Comparison of ENCODE assay signal across 10 mouse cellular contexts in the genomic region with DNA sequence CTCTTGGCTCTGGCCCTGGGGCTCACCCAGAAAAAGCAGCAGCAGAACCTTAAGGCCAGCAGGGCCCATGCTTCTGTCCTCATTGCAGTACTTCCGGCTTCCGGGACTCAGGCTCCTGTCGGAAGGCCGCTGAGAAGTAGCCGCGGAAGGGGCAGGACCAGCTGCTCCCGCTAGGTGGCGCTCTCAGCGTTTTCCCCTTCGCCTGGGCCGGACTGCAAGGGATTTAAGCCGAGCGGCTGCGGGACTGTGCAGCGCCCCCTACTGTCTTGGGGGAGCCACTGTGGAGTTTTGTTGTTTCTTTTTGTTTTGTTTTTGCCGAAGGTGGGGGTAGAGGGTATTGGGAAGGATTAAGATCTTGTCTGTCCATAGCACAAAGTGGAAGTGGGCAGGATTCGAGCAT. TPM values are rescaled to one million over a fixed set of nuclear protein-coding genes. Genes with fewer than 3 reads are reported as not detected.
DNase-seq lines count a peak whose midpoint lies in the region; ATAC-seq and TF ChIP-seq lines count a peak whose summit lies in the region.
"Had no signal": no experiment of that assay in that cellular context is flagged by ENCODE, and none has a peak within 500 bp of the region (broad histone marks: within the 10 kb centered on the region; RNA-seq: fewer than 3 reads in every experiment).

Gene Prss48, minus strand, starts transcription at position 69 of the 400 bp plus-strand sequence.

- H3K27me3 ChIP-seq in intestine, postnatal 0 days (replicated peaks; ENCODE audit: control insufficient read depth, insufficient read depth, low read length): no peaks in the 10 kb centered on the region
- no peaks in the 10 kb centered on the region for H3K27me3 ChIP-seq in intestine, embryonic 15.5 days (replicated peaks)
- H3K27me3 ChIP-seq: embryonic facial prominence, embryonic 13.5 days; neural tube, embryonic 12.5 days had no signal

- no peak within 1 kb of the TSS for H3K4me3 ChIP-seq in intestine, postnatal 0 days (ENCODE audit: low read depth, low read length)
- no peak within 1 kb of the TSS for H3K4me3 ChIP-seq in intestine, embryonic 15.5 days (replicated peaks)
- no peak within 1 kb of the TSS for H3K4me3 ChIP-seq in bone marrow, adult 2 months (replicated peaks; ENCODE audit: control insufficient read depth, low read depth, low read length)
- H3K4me3 ChIP-seq: embryonic facial prominence, embryonic 13.5 days; neural tube, embryonic 12.5 days had no signal

- H3K36me3 ChIP-seq in intestine, postnatal 0 days (ENCODE audit: control insufficient read depth, insufficient read depth): 0 out of 2 replicates have a peak, but pooled peaks cover 5% of the 10 kb centered on the region
- H3K36me3 ChIP-seq in intestine, embryonic 15.5 days: no peaks in the 10 kb centered on the region
- H3K36me3 ChIP-seq: neural tube, embryonic 12.5 days had no signal

- no peaks in the 10 kb centered on the region for H3K9me3 ChIP-seq in intestine, postnatal 0 days (ENCODE audit: control insufficient read depth)
- H3K9me3 ChIP-seq in intestine, embryonic 15.5 days: no peaks in the 10 kb centered on the region
- H3K9me3 ChIP-seq: embryonic facial prominence, embryonic 13.5 days; neural tube, embryonic 12.5 days had no signal

- no peak within 1 kb of the TSS for H3K4me2 ChIP-seq in intestine, postnatal 0 days (replicated peaks; ENCODE audit: low read depth)
- no peak within 1 kb of the TSS for H3K4me2 ChIP-seq in intestine, embryonic 15.5 days (replicated peaks)
- H3K4me2 ChIP-seq: embryonic facial prominence, embryonic 13.5 days; neural tube, embryonic 12.5 days had no signal

- H3K9ac ChIP-seq in intestine, postnatal 0 days (ENCODE audit: low read depth, low read length): no peak within 1 kb of the TSS
- H3K9ac ChIP-seq in intestine, embryonic 15.5 days: no peak within 1 kb of the TSS
- H3K9ac ChIP-seq: embryonic facial prominence, embryonic 13.5 days; neural tube, embryonic 12.5 days had no signal

- ATAC-seq in intestine, postnatal 0 days: no peak
- no peak for ATAC-seq in intestine, embryonic 15.5 days

- 76% methylated on average over 17 of the region's 17 CpGs for WGBS in intestine, postnatal 0 days
- WGBS in intestine, embryonic 15.5 days: 75% methylated on average over 17 of the region's 17 CpGs
- 83% methylated on average over 17 of the region's 17 CpGs for WGBS in bone marrow, adult 2 months

- no peak within 1 kb of the TSS for H3K27ac ChIP-seq in intestine, postnatal 0 days (ENCODE audit: low read depth, low read length)
- H3K27ac ChIP-seq in intestine, embryonic 15.5 days: no peak within 1 kb of the TSS
- H3K27ac ChIP-seq in bone marrow, adult 2 months (ENCODE audit: control insufficient read depth, insufficient read depth, low read depth, low read length, poor library complexity): no peak within 1 kb of the TSS
- H3K27ac ChIP-seq: embryonic facial prominence, embryonic 13.5 days; neural tube, embryonic 12.5 days had no signal

- DNase-seq in ES-CJ7 (ENCODE audit: low read depth, low spot score): peak; percentile 95
- DNase-seq in lung, postnatal 36 days: peak; percentile 41
- no peak for DNase-seq in embryo, embryonic 10 days (ENCODE audit: low spot score)
- no peak for DNase-seq in spleen, adult 12 weeks (ENCODE audit: low spot score)
- DNase-seq: adrenal gland, adult 8-10 months had no signal

- peak; percentile 61 for TF ChIP-seq CTCF in intestine, postnatal 0 days (IDR thresholded peaks at IDR 0.05; ENCODE audit: low read depth)
- peak; percentile 17; the same call in 1 of the 2 replicates for TF ChIP-seq CTCF in bone marrow, adult 2 months (IDR thresholded peaks at IDR 0.05; ENCODE audit: control insufficient read depth, insufficient read depth, low read length)

- no peaks in the 10 kb centered on the region for H3K4me1 ChIP-seq in intestine, postnatal 0 days (replicated peaks; ENCODE audit: control insufficient read depth, insufficient read depth, low read length)
- H3K4me1 ChIP-seq in intestine, embryonic 15.5 days (replicated peaks): no peaks in the 10 kb centered on the region
- H3K4me1 ChIP-seq in bone marrow, adult 2 months (ENCODE audit: control insufficient read depth, insufficient read depth, low read length): no peaks in the 10 kb centered on the region
- H3K4me1 ChIP-seq: neural tube, embryonic 12.5 days had no signal

- TF ChIP-seq POLR2A in bone marrow, adult 2 months (IDR thresholded peaks at IDR 0.05; ENCODE audit: borderline replicate concordance, control insufficient read depth, low read depth, low read length): no peak

RNA-seq across cellular contexts. Expression of gene Prss48, which starts in this region (rescaled TPM):
- polyA plus RNA-seq in intestine, postnatal 0 days (2015; fragmentation: Nextera tagmentation; extraction: Ambion mirVana): 0.12 TPM in 1 of 2 replicates, not detected in the other
- 0.15 and 0.47 TPM in 2 replicates for polyA plus RNA-seq in intestine, embryonic 15.5 days (2015; fragmentation: Nextera tagmentation; extraction: Ambion mirVana)
- polyA plus RNA-seq in bone marrow, adult 2 months (2011; ENCODE audit: insufficient read depth, insufficient read length, low replicate concordance, missing spikeins): not detected in 2 replicates
- polyA plus RNA-seq: neural tube, embryonic 12.5 days had no signal

Comparison
In these comparisons a context has a peak if more than half of its experiments do, and no peak if none do; other contexts are left out.
1. DNase-seq: peak in ES-CJ7 (single experiment) and lung, postnatal 36 days (single experiment); none in embryo, embryonic 10 days (single experiment) and spleen, adult 12 weeks (single experiment).